Mouse (Mus musculus): Measurements from ENCODE around the gene Atp2a1. TPM values are rescaled to one million over a fixed set of nuclear protein-coding genes. Genes with fewer than 3 reads are reported as not detected.

Gene Atp2a1
- total and polyA plus RNA-seq, 3 experiments: 0.04 to 0.47 TPM; not detected in 1

GRCm38 (mm10) chr7:126452244-126452643, 10.7 kb downstream of the Atp2a1 start:
- H3K9ac ChIP-seq (ENCODE audit: control insufficient read depth, low read depth, low read length, poor library complexity, severe bottlenecking): no peak overlapping the region
- H3K27ac ChIP-seq (ENCODE audit: control insufficient read depth, low read depth, low read length): no peak overlapping the region
- H3K4me3 ChIP-seq (ENCODE audit: control insufficient read depth in 1 of 2, insufficient read depth in 1 of 2, low read depth in 2 of 2, low read length in 2 of 2): no peak overlapping the region
- TF ChIP-seq GABPA (IDR thresholded peaks at IDR 0.05; ENCODE audit: low read depth, low read length) (no peak), MYC (IDR thresholded peaks at IDR 0.05; ENCODE audit: low read depth, low read length) (no peak), CHD1 (IDR thresholded peaks at IDR 0.05; ENCODE audit: low read depth, low read length) (no peak), USF1 (IDR thresholded peaks at IDR 0.05; ENCODE audit: low read depth, low read length) (no peak), TAL1 (IDR thresholded peaks at IDR 0.05; ENCODE audit: low read length) (no peak), TBP (IDR thresholded peaks at IDR 0.05; ENCODE audit: low read depth, low read length) (no peak), HCFC1 (IDR thresholded peaks at IDR 0.05; ENCODE audit: low read depth, low read length) (no peak), POLR2AphosphoS5 (IDR thresholded peaks at IDR 0.05; ENCODE audit: borderline replicate concordance, low read depth, low read length) (no peak), ZMIZ1 (IDR thresholded peaks at IDR 0.05; ENCODE audit: low read depth, low read length) (no peak), ZKSCAN1 (IDR thresholded peaks at IDR 0.05; ENCODE audit: low read depth, low read length) (no peak), BHLHE40 (IDR thresholded peaks at IDR 0.05; ENCODE audit: borderline replicate concordance, low read depth, low read length) (no peak), ELF1 (IDR thresholded peaks at IDR 0.05; ENCODE audit: low read depth, low read length) (no peak), POLR2A (IDR thresholded peaks at IDR 0.05; ENCODE audit: control insufficient read depth in 1 of 2, insufficient read depth in 1 of 2, low read depth in 1 of 2, low read length in 2 of 2, poor library complexity in 1 of 2) (no peak)
- H3K27me3 ChIP-seq (ENCODE audit: control insufficient read depth in 1 of 2, insufficient read depth in 2 of 2, low read length in 2 of 2): no peaks in the 10 kb centered on the region
- no peaks in the 10 kb centered on the region for H3K9me3 ChIP-seq (replicated peaks; ENCODE audit: insufficient read depth, low read length)
- DNase-seq (ENCODE audit: low read depth, low spot score): no peak
- no peaks in the 10 kb centered on the region for H3K79me2 ChIP-seq (ENCODE audit: control insufficient read depth, insufficient read depth, low read length, poor library complexity)
- peaks cover 0 to 12% of the 10 kb centered on the region in 2 experiments; a peak in 2 of 4 replicates for H3K36me3 ChIP-seq (ENCODE audit: control insufficient read depth in 1 of 2, insufficient read depth in 2 of 2, low read length in 2 of 2)
- peaks cover 14 to 18% of the 10 kb centered on the region in 2 experiments for H3K4me1 ChIP-seq (ENCODE audit: control insufficient read depth in 1 of 2, insufficient read depth in 2 of 2, low read length in 2 of 2)

- H3K36me3 ChIP-seq (ENCODE audit: control insufficient read depth in 1 of 2, insufficient read depth in 2 of 2, low read length in 2 of 2): no peaks in the 10 kb centered on the region; a peak in 1 of 4 replicates
- H3K9me3 ChIP-seq (replicated peaks; ENCODE audit: insufficient read depth, low read length): no peaks in the 10 kb centered on the region
- H3K4me1 ChIP-seq (ENCODE audit: control insufficient read depth in 1 of 2, insufficient read depth in 2 of 2, low read length in 2 of 2): peaks cover 2 to 5% of the 10 kb centered on the region in 2 experiments; a peak in 3 of 4 replicates
- no peak for DNase-seq (ENCODE audit: low read depth, low spot score)
- no peak overlapping the region for H3K4me3 ChIP-seq (ENCODE audit: control insufficient read depth in 1 of 2, insufficient read depth in 1 of 2, low read depth in 2 of 2, low read length in 2 of 2)
- no peak overlapping the region for H3K9ac ChIP-seq (ENCODE audit: control insufficient read depth, low read depth, low read length, poor library complexity, severe bottlenecking)
- TF ChIP-seq EP300 (IDR thresholded peaks at IDR 0.05; ENCODE audit: low read depth in 1 of 2, low read length in 2 of 2): no peak
- no peak for TF ChIP-seq JUND (IDR thresholded peaks at IDR 0.05; ENCODE audit: low read depth, low read length)
- TF ChIP-seq ETS1 (IDR thresholded peaks at IDR 0.05; ENCODE audit: low read depth, low read length): no peak
- no peak for TF ChIP-seq NRF1 (IDR thresholded peaks at IDR 0.05; ENCODE audit: insufficient read depth, low read depth, low read length, poor library complexity, severe bottlenecking)
- no peak for TF ChIP-seq POLR2AphosphoS2 (IDR thresholded peaks at IDR 0.05; ENCODE audit: low read length)
- TF ChIP-seq TCF12 (IDR thresholded peaks at IDR 0.05; ENCODE audit: low read depth, low read length): no peak
- TF ChIP-seq USF1 (IDR thresholded peaks at IDR 0.05; ENCODE audit: low read depth, low read length): no peak
- TF ChIP-seq RAD21 (IDR thresholded peaks at IDR 0.05; ENCODE audit: low read depth, low read length): no peak
- H3K27me3 ChIP-seq (ENCODE audit: control insufficient read depth in 1 of 2, insufficient read depth in 2 of 2, low read length in 2 of 2): no peaks in the 10 kb centered on the region
- H3K79me2 ChIP-seq (ENCODE audit: control insufficient read depth, insufficient read depth, low read length, poor library complexity): no peaks in the 10 kb centered on the region
- no peak overlapping the region for H3K27ac ChIP-seq (ENCODE audit: control insufficient read depth, low read depth, low read length)
Observed at GRCm38 (mm10) chr7:126450641-126451040, 12.3 kb downstream of the Atp2a1 start.
